Mouse (Mus musculus) heart, adult 2 months (tissue): ENCODE measurements around the gene Ky. TPM values are rescaled to one million over a fixed set of nuclear protein-coding genes. Genes with fewer than 3 reads are reported as not detected.
A peak's percentile ranks its signal among the peaks of the same experiment; 100 is the strongest.

Experiments used
- DNase-seq, 2 experiments: peaks; one replicate each; pipeline ENCODE4 v3.0.0; 2021
- H3K27ac ChIP-seq: fragments of 200-600 bp; 2 replicates; pipeline ENCODE4 v1.8.1; 2022
- H3K27me3 ChIP-seq: fragments of 200-500 bp; 2 replicates; pipeline ENCODE4 v1.6.1; 2012; ENCODE audit warnings: mild to moderate bottlenecking, low read length, inconsistent platforms, mixed read lengths; ENCODE audit not compliant: control insufficient read depth, insufficient read depth
- H3K36me3 ChIP-seq: fragments of 200-500 bp; 2 replicates; pipeline ENCODE4 v1.6.1; 2012; ENCODE audit warnings: low read length, inconsistent platforms; ENCODE audit not compliant: control insufficient read depth, insufficient read depth
- H3K4me1 ChIP-seq: fragments of 200-500 bp; 2 replicates; pipeline ENCODE4 v1.6.1; 2011; ENCODE audit warnings: low read length; ENCODE audit not compliant: control insufficient read depth, insufficient read depth
- H3K4me3 ChIP-seq: fragments of 200-600 bp; 2 replicates; pipeline ENCODE4 v1.8.1; 2022
- H3K79me2 ChIP-seq: fragments of 200-500 bp; replicated peaks from 2 replicates; pipeline ENCODE4 v1.6.1; 2012; ENCODE audit warnings: mild to moderate bottlenecking, inconsistent platforms, low read length, moderate library complexity, mixed read lengths; ENCODE audit not compliant: control insufficient read depth, insufficient read depth
- H3K9ac ChIP-seq: fragments of 200-500 bp; 2 replicates; pipeline ENCODE4 v1.6.1; 2012; ENCODE audit warnings: low read depth, mild to moderate bottlenecking, control low read depth, inconsistent platforms, low read length, mixed read lengths
- CTCF ChIP-seq: fragments of 200-600 bp; IDR thresholded peaks from 2 replicates; pipeline ENCODE4 v1.8.1; 2022; ENCODE audit warnings: antibody characterized with exemption, mild to moderate bottlenecking, moderate library complexity
- EP300 ChIP-seq: fragments of 200-500 bp; IDR thresholded peaks from 2 replicates; pipeline ENCODE4 v1.6.1; 2011; ENCODE audit warnings: low read depth, low read length, control low read depth; ENCODE audit not compliant: insufficient read depth
- POLR2A ChIP-seq: fragments of 200-500 bp; IDR thresholded peaks from 2 replicates; pipeline ENCODE4 v1.6.1; 2011; ENCODE audit warnings: mild to moderate bottlenecking, low read depth, low read length, control low read depth; ENCODE audit not compliant: insufficient read depth
- WGBS: fragments of 180-500 bp; shearing (Covaris S2); methylation state at CpG from one replicate; pipeline ENCODE4 v1.1.7; 2018; 5-methylcytosine and 5-hydroxymethylcytosine counted together
- intact Hi-C: fragments of 180-260 bp; cut with DNase I; formaldehyde crosslinking; loops from one replicate; pipeline ENCODE4 v1.15.1; 2025
- polyA plus RNA-seq: library from polyadenylated mRNA; depleted of rRNA; stranded (reverse); fragments of >200 nt; gene quantifications from 2 replicates; pipeline ENCODE4 v1.2.3, GENCODE M21; 2012
- total RNA-seq, 2 experiments: library from RNA; stranded (reverse); gene quantifications; 2 replicates each; pipeline ENCODE4 v1.2.3; 2021

Gene Ky
- total and polyA plus RNA-seq, 3 experiments = 8.2 to 12.1 (median 11.4) TPM

- Histone ChIP-seq H3K79me2 (no peaks in the 10 kb centered on the region), H3K27me3 (no peaks in the 10 kb centered on the region), H3K9ac (no peak overlapping the region), H3K4me3 (no peak overlapping the region), H3K36me3 (no peaks in the 10 kb centered on the region), H3K4me1 (peaks cover 1% of the 10 kb centered on the region; the same call in 1 of the 2 replicates), H3K27ac (no peak overlapping the region)
- no peak for DNase-seq
- no peak for TF ChIP-seq POLR2A
- no peak for TF ChIP-seq EP300
- TF ChIP-seq CTCF = no peak
- WGBS = 64% methylated on average over 8 of the region's 8 CpGs
- intact Hi-C loops = loop anchor here (5.0 to 10.0 kb wide), 3 partner anchors 57 to 1234 kb away; no protein-coding TSS in a partner anchor
Measured at GRCm38 (mm10) chr9:102549211-102549610, 43.7 kb downstream of the Ky start.

- Histone ChIP-seq H3K36me3 (no peaks in the 10 kb centered on the region), H3K27ac (no peak overlapping the region), H3K9ac (no peak overlapping the region), H3K79me2 (no peaks in the 10 kb centered on the region), H3K4me1 (no peaks in the 10 kb centered on the region; the same call in 1 of the 2 replicates), H3K4me3 (no peak overlapping the region), H3K27me3 (no peaks in the 10 kb centered on the region)
- WGBS = 29% methylated on average over 10 of the region's 10 CpGs
- no peak for DNase-seq
- TF ChIP-seq EP300 (no peak), POLR2A (no peak), CTCF (no peak)
- intact Hi-C loops = no loop called here
Measured at GRCm38 (mm10) chr9:102551771-102552170, 46.2 kb downstream of the Ky start.

- Histone ChIP-seq H3K27me3 (no peaks in the 10 kb centered on the region), H3K27ac (no peak overlapping the region), H3K4me3 (no peak overlapping the region), H3K9ac (no peak overlapping the region), H3K36me3 (no peaks in the 10 kb centered on the region), H3K4me1 (no peaks in the 10 kb centered on the region; the same call in 1 of the 2 replicates), H3K79me2 (no peaks in the 10 kb centered on the region)
- no peak for DNase-seq
- TF ChIP-seq EP300 (no peak), POLR2A (no peak), CTCF (no peak)
- intact Hi-C loops = no loop called here
- WGBS = 78% methylated on average over 3 of the region's 3 CpGs
Measured at GRCm38 (mm10) chr9:102553781-102554180, 48.2 kb downstream of the Ky start.

GRCm38 (mm10) chr9:102558463-102558862 lies 52.9 kb downstream of the Ky start:
- Histone ChIP-seq H3K27ac (no peak overlapping the region), H3K4me1 (no peaks in the 10 kb centered on the region), H3K4me3 (no peak overlapping the region), H3K9ac (no peak overlapping the region), H3K36me3 (no peaks in the 10 kb centered on the region), H3K27me3 (no peaks in the 10 kb centered on the region), H3K79me2 (no peaks in the 10 kb centered on the region)
- intact Hi-C loops = no loop called here
- no peak for DNase-seq
- WGBS = 90% methylated on average over 3 of the region's 3 CpGs
- no peak for TF ChIP-seq EP300

GRCm38 (mm10) chr9:102572888-102573287 lies 67.3 kb downstream of the Ky start:
- Histone ChIP-seq H3K27ac (no peak overlapping the region), H3K79me2 (no peaks in the 10 kb centered on the region), H3K9ac (no peak overlapping the region), H3K4me3 (no peak overlapping the region), H3K36me3 (no peaks in the 10 kb centered on the region), H3K27me3 (no peaks in the 10 kb centered on the region), H3K4me1 (no peaks in the 10 kb centered on the region)
- no peak for TF ChIP-seq CTCF
- TF ChIP-seq POLR2A = no peak
- TF ChIP-seq EP300 = no peak
- no peak for DNase-seq
- intact Hi-C loops = no loop called here
- WGBS = 72% methylated on average over 5 of the region's 5 CpGs

GRCm38 (mm10) chr9:102577480-102577879 lies 71.9 kb downstream of the Ky start:
- DNase-seq = peak in 1 of 2 experiments; percentile 14
- no peaks in the 10 kb centered on the region for H3K36me3 ChIP-seq
- 29% methylated on average over 5 of the region's 5 CpGs for WGBS
- intact Hi-C loops = no loop called here
- no peak overlapping the region for H3K9ac ChIP-seq
- H3K79me2 ChIP-seq = no peaks in the 10 kb centered on the region
- no peak overlapping the region; the same call in 1 of the 2 replicates for H3K27ac ChIP-seq
- H3K27me3 ChIP-seq = no peaks in the 10 kb centered on the region
- TF ChIP-seq POLR2A = no peak
- no peak for TF ChIP-seq EP300
- no peak for TF ChIP-seq CTCF
- H3K4me1 ChIP-seq = no peaks in the 10 kb centered on the region
- no peak overlapping the region for H3K4me3 ChIP-seq
